In the genomic region with DNA sequence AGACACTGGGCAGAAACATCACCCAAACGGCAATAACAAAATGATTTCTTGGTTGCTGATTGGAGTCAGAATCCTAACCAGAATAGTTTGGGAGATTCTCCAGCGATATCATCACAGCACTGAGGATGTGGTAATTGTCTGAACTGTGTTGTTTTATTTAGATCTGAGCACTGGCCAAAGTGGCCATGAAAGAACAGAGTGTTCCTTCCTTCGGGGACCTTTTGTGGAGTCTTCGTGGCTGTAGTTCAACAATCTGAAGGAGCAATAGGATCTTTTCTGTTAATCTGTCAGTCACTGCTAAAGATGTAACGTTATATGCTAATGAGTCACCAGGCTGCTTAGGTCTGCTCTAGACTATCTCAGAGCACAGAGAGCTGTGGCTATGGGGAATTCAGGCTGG, we compare ENCODE assay signal across 24 mouse cellular contexts.
DNase-seq lines count a peak whose midpoint lies in the region; ATAC-seq lines count a peak whose summit lies in the region.
"Had no signal": no experiment of that assay in that cellular context is flagged by ENCODE, and none has a peak within 500 bp of the region (broad histone marks: within the 10 kb centered on the region; RNA-seq: fewer than 3 reads in every experiment).

No protein-coding gene starts in this region.

- intact Hi-C loops in gastrocnemius, postnatal 36 days (cut with DNase I), result no loop called here

- peak; percentile 7 for DNase-seq in embryonic facial prominence, embryonic 14.5 days (ENCODE audit: low spot score)
- DNase-seq in embryonic facial prominence, embryonic 10.5 days (ENCODE audit: low spot score), result no peak
- DNase-seq in gastrocnemius, adult 18-20 months (ENCODE audit: low spot score), result peak; percentile 18
- DNase-seq in gastrocnemius, postnatal 36 days, result no peak
- peak; percentile 9 for DNase-seq in 3T3-L1 (ENCODE audit: low read depth, low spot score)
- peak; percentile 17 for DNase-seq in fibroblast of lung, adult 2 months (ENCODE audit: low read depth)
- DNase-seq in cerebellum, postnatal 14 days, result no peak
- DNase-seq: adrenal gland, adult 2 months; adrenal gland, postnatal 25 days; cerebellum, adult 11 months; cerebellum, adult 8-10 months; cerebellum, postnatal 25 days; gastrocnemius, adult 2 months; gastrocnemius, postnatal 25 days; heart, adult 11 months; heart, postnatal 36 days; kidney, adult 11 months had no signal

- no peak overlapping the region for H3K4me2 ChIP-seq in embryonic facial prominence, embryonic 14.5 days (ENCODE audit: low read depth, low read length)
- H3K4me2 ChIP-seq: embryonic facial prominence, embryonic 15.5 days; forebrain, embryonic 13.5 days; heart, embryonic 13.5 days; hindbrain, embryonic 15.5 days had no signal

- H3K9me3 ChIP-seq in embryonic facial prominence, embryonic 14.5 days (ENCODE audit: control insufficient read depth, low read length), result no peaks in the 10 kb centered on the region
- H3K9me3 ChIP-seq in embryonic facial prominence, embryonic 10.5 days, result no peaks in the 10 kb centered on the region
- H3K9me3 ChIP-seq: embryonic facial prominence, embryonic 15.5 days; forebrain, embryonic 13.5 days; heart, embryonic 13.5 days; hindbrain, embryonic 15.5 days had no signal

- WGBS in embryonic facial prominence, embryonic 14.5 days, result 62% methylated on average over 5 of the region's 5 CpGs
- WGBS in embryonic facial prominence, embryonic 10.5 days, result 77% methylated on average over 5 of the region's 5 CpGs

- H3K27me3 ChIP-seq in embryonic facial prominence, embryonic 14.5 days (replicated peaks; ENCODE audit: control insufficient read depth, insufficient read depth, low read length), result no peaks in the 10 kb centered on the region
- H3K27me3 ChIP-seq in embryonic facial prominence, embryonic 10.5 days (replicated peaks; ENCODE audit: low read depth, poor library complexity, severe bottlenecking), result no peaks in the 10 kb centered on the region
- H3K27me3 ChIP-seq: embryonic facial prominence, embryonic 15.5 days; forebrain, embryonic 13.5 days; heart, embryonic 13.5 days; hindbrain, embryonic 15.5 days; Patski had no signal

- no peak overlapping the region for H3K27ac ChIP-seq in embryonic facial prominence, embryonic 14.5 days (replicated peaks; ENCODE audit: low read depth, low read length)
- no peak overlapping the region for H3K27ac ChIP-seq in embryonic facial prominence, embryonic 10.5 days (replicated peaks)
- H3K27ac ChIP-seq: embryonic facial prominence, embryonic 15.5 days; forebrain, embryonic 13.5 days; gastrocnemius, adult 2 months; heart, embryonic 13.5 days; hindbrain, embryonic 15.5 days had no signal

- no peaks in the 10 kb centered on the region for H3K36me3 ChIP-seq in embryonic facial prominence, embryonic 14.5 days (ENCODE audit: control insufficient read depth, insufficient read depth, low read length)
- no peaks in the 10 kb centered on the region for H3K36me3 ChIP-seq in embryonic facial prominence, embryonic 10.5 days (replicated peaks)
- H3K36me3 ChIP-seq: embryonic facial prominence, embryonic 15.5 days; heart, embryonic 13.5 days; hindbrain, embryonic 15.5 days had no signal

- H3K4me1 ChIP-seq in embryonic facial prominence, embryonic 14.5 days (ENCODE audit: control insufficient read depth, insufficient read depth, low read length), result no peaks in the 10 kb centered on the region
- H3K4me1 ChIP-seq in embryonic facial prominence, embryonic 10.5 days, result no peaks in the 10 kb centered on the region
- H3K4me1 ChIP-seq: embryonic facial prominence, embryonic 15.5 days; heart, embryonic 13.5 days had no signal

- no peak for ATAC-seq in embryonic facial prominence, embryonic 14.5 days (ENCODE audit: low read depth)
- ATAC-seq: activated CD4-positive, CD25-positive, alpha-beta regulatory T cell, adult 4 months; forebrain, embryonic 13.5 days; Patski had no signal

- no peak overlapping the region for H3K9ac ChIP-seq in embryonic facial prominence, embryonic 14.5 days (ENCODE audit: low read depth, low read length)
- H3K9ac ChIP-seq: embryonic facial prominence, embryonic 15.5 days; forebrain, embryonic 13.5 days; heart, embryonic 13.5 days; hindbrain, embryonic 15.5 days had no signal

- no peak overlapping the region for H3K4me3 ChIP-seq in embryonic facial prominence, embryonic 14.5 days (ENCODE audit: low read depth, low read length)
- H3K4me3 ChIP-seq in embryonic facial prominence, embryonic 10.5 days, result no peak overlapping the region
- H3K4me3 ChIP-seq: embryonic facial prominence, embryonic 15.5 days; erythroblast, embryonic 14.5 days; forebrain, embryonic 13.5 days; gastrocnemius, adult 2 months; heart, embryonic 13.5 days; hindbrain, embryonic 15.5 days had no signal

Comparison
In these comparisons a context has a peak if more than half of its experiments do, and no peak if none do; other contexts are left out.
1. DNase-seq: peak in embryonic facial prominence, embryonic 14.5 days (single experiment), gastrocnemius, adult 18-20 months (single experiment), 3T3-L1 (single experiment) and fibroblast of lung, adult 2 months (single experiment); none in embryonic facial prominence, embryonic 10.5 days (single experiment), gastrocnemius, postnatal 36 days (0 of 2) and cerebellum, postnatal 14 days (0 of 2).